Mouse (Mus musculus) spleen, adult 2 months (tissue): ENCODE results near the gene Evi5l. TPM values are rescaled to one million over a fixed set of nuclear protein-coding genes. Genes with fewer than 3 reads are reported as not detected.

Experiments used
- DNase-seq, 2 experiments: peaks; one replicate each; pipeline versions ENCODE4 v3.0.0 to v3.0.0-alpha.2; 2012 to 2021; ENCODE audit warnings: low spot score in 2 of 2, low read depth in 1 of 2
- H3K27ac ChIP-seq: fragments of 200-500 bp; 2 replicates; pipeline ENCODE4 v1.5.1; 2012; ENCODE audit warnings: low read length, inconsistent platforms; ENCODE audit not compliant: insufficient read depth
- H3K27me3 ChIP-seq: fragments of 200-500 bp; 2 replicates; pipeline ENCODE4 v1.6.1; 2012; ENCODE audit warnings: mild to moderate bottlenecking, moderate library complexity, low read length, inconsistent platforms; ENCODE audit not compliant: control insufficient read depth, insufficient read depth
- H3K36me3 ChIP-seq: fragments of 200-500 bp; 2 replicates; pipeline ENCODE4 v1.6.1; 2012; ENCODE audit warnings: mild to moderate bottlenecking, low read length, inconsistent platforms; ENCODE audit not compliant: control insufficient read depth, insufficient read depth
- H3K4me1 ChIP-seq: fragments of 200-500 bp; 2 replicates; pipeline ENCODE4 v1.6.1; 2011; ENCODE audit warnings: inconsistent platforms; ENCODE audit not compliant: control insufficient read depth, insufficient read depth, insufficient read length
- H3K4me3 ChIP-seq: fragments of 200-500 bp; 2 replicates; pipeline ENCODE4 v1.5.1; 2011; ENCODE audit warnings: mild to moderate bottlenecking, inconsistent platforms; ENCODE audit not compliant: insufficient read depth, insufficient read length; ENCODE audit errors: extremely low read depth
- CTCF ChIP-seq: fragments of 200-500 bp; IDR thresholded peaks from 2 replicates; pipeline ENCODE4 v1.5.1; 2011; ENCODE audit warnings: mild to moderate bottlenecking, inconsistent platforms; ENCODE audit not compliant: insufficient read depth, insufficient read length, insufficient replicate concordance; ENCODE audit errors: extremely low read depth
- POLR2A ChIP-seq: fragments of 200-500 bp; IDR thresholded peaks from 2 replicates; pipeline ENCODE4 v1.6.1; 2011; ENCODE audit warnings: low read depth, low read length, inconsistent platforms
- WGBS: fragments of 180-500 bp; shearing (Covaris S2); methylation state at CpG from one replicate; pipeline ENCODE4 v1.1.7; 2018; 5-methylcytosine and 5-hydroxymethylcytosine counted together
- polyA plus RNA-seq: library from polyadenylated mRNA; depleted of rRNA; stranded (reverse); fragments of >200 nt; gene quantifications from 2 replicates; pipeline ENCODE4 v1.2.3, GENCODE M21; 2012

Evi5l gene
- polyA plus RNA-seq, 1 experiment = 12.9 TPM

DNA sequence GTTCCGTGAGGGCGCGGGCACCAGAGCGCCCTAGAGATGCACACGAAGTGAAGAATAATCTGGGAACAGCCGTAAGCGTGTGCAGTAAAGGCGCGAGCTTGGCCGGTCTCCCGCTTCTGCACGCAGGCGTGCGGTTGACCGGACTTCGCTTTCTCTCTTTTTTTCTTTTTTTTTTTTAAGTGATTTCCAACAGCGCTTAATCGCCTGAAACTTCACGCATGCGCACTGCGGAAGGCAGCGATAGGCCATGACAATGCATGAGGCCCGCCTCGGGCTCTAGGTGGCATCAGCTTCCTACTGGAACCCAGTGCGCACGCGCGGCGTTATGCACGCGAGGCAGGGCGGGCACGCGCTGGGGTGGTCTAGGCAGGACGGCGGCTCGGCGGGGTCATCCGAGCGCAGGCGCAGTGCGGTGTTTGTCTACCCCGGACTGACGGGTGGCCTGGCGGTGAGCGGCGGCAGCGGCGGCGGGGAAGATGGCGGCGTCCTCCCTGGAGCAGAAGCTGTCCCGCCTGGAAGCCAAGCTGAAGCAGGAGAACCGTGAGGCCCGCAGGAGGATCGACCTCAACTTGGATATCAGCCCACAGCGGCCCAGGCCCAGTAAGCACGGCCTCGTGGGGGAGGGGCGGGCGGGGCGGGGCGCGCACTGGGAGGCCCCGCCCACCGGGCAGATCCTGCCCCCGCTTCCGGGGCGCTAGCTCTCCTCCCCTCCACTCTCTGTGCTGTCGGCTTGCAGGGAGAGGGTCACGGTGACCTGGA is 72.2 kb downstream of the Evi5l start, which contains the start of the genes Map2k7 and Gm49320:
TSS of gene Map2k7 (plus strand) at position 307 of the 759 bp plus-strand sequence.
TSS of gene Gm49320 (plus strand) at position 432 of the 759 bp plus-strand sequence.
- DNase-seq = peak; percentile 98 to 99
- Histone ChIP-seq H3K4me1 (peaks cover 6% of the 10 kb centered on the region; the same call in 1 of the 2 replicates), H3K27ac (peak within 1 kb of the TSS; percentile 94), H3K27me3 (no peaks in the 10 kb centered on the region), H3K4me3 (peak within 1 kb of the TSS; percentile 92), H3K36me3 (peaks cover 7% of the 10 kb centered on the region)
- TF ChIP-seq CTCF (peak; percentile 38; the same call in 1 of the 2 replicates), POLR2A (peak; percentile 50)
- under 1% methylated on average over 70 of the region's 71 CpGs for WGBS

DNA sequence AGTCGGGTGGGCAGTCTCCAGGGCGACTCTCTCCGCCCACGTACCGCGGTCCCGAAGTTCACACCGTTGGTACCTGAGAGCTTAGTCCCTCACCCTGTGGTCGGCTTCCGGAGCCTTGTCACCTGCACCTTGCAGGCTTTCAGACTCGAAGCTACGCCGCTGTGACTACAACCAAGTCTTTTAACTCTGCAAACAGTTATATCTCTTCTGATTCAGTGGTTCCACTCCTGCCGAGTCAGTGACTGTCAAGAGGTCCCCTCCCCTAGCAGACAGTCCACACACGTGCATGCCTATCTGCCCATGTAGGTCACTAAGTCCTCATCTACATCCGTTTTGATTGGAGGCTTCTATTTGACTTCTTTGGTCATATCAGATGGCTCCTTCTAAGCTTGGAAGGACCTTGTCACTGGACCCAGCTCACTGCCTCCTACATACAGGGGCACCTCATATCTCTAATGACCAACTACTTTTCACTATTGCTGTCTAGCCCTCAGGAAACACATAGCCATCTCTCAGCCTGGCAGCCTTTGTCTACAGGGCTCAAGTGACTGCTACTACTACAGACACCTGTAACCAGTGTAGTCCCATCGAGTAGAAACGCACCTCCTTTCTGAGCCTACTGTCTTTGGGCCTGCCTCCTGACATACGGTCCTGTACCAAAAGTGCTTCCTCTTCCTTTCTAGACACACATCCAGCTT is 73.0 kb downstream of the Evi5l start:
- TF ChIP-seq POLR2A (no peak), CTCF (no peak)
- 6% methylated on average over 19 of the region's 19 CpGs for WGBS
- Histone ChIP-seq H3K27me3 (no peaks in the 10 kb centered on the region), H3K4me1 (peaks cover 6% of the 10 kb centered on the region; the same call in 1 of the 2 replicates), H3K4me3 (peak overlapping the region; percentile 92), H3K36me3 (peaks cover 14% of the 10 kb centered on the region), H3K27ac (peak overlapping the region; percentile 94)
- no peak for DNase-seq

DNA sequence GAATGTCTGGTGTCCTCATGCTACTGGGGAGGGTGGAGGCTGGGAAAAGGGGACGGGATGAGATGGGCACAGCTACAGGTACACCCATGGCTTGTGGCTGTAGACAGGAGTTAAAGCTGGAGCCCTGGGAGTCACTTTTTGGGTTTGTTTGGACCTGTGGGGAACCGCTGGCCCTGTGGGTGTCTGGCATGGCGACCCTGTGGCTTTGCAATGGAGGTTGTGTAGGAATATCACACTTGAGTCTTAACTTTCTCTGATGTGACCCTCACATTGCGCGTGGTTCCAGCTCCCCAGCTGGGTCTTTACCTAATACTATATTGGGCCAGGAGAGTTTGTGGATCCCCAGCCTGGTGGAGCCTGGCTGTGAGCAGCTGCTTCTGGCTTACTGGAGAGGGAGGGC is 78.7 kb downstream of the Evi5l start:
- TF ChIP-seq CTCF (no peak), POLR2A (no peak)
- 95% methylated on average over 5 of the region's 5 CpGs for WGBS
- no peak for DNase-seq

DNA sequence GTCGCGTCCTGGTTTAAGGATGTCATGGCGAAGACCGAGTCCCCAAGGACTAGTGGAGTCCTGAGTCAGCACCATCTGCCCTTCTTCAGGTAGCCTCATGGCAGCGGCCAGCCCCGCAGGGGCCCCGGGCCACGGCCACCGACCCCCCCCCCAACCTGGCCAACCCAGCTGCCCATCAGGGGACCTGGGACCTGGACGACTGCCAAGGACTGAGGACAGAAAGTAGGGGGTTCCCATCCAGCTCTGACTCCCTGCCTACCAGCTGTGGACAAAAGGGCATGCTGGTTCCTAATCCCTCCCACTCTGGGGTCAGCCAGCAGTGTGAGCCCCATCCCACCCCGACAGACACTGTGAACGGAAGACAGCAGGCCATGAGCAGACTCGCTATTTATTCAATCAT is 79.4 kb downstream of the Evi5l start:
- WGBS = 85% methylated on average over 13 of the region's 13 CpGs
- Histone ChIP-seq H3K27me3 (no peaks in the 10 kb centered on the region), H3K4me3 (no peak overlapping the region), H3K4me1 (no peaks in the 10 kb centered on the region), H3K27ac (no peak overlapping the region), H3K36me3 (peaks cover 35% of the 10 kb centered on the region)
- DNase-seq = no peak
- no peak for TF ChIP-seq POLR2A
- no peak for TF ChIP-seq CTCF

More for the DNA sequence above, 78.7 kb downstream of the Evi5l start:
- H3K27ac ChIP-seq = no peak overlapping the region
- peaks cover under 1% of the 10 kb centered on the region; the same call in 1 of the 2 replicates for H3K4me1 ChIP-seq
- no peaks in the 10 kb centered on the region for H3K27me3 ChIP-seq
- no peak overlapping the region for H3K4me3 ChIP-seq
- peaks cover 35% of the 10 kb centered on the region for H3K36me3 ChIP-seq

DNA sequence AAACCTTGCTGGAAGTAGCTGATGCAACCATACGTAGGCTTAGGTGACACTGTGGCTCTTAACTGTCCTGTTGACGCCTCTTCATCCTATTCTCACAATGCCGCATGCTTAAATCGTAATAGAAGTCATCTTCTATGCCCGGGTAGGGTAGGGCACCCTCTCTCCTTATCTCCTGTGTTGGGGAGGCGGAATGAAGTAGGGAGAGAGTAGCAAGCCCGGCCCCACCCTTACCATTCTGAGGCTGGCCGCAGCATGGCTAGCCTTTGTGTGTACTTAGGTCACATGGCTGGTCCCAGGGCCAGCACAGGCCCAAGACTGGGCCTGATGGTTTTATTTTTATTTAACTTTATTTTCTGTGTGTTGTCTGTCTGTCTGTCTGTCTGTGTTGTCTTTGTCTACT is 80.9 kb downstream of the Evi5l start:
- peaks cover 35% of the 10 kb centered on the region for H3K36me3 ChIP-seq
- no peak overlapping the region for H3K4me3 ChIP-seq
- no peaks in the 10 kb centered on the region for H3K4me1 ChIP-seq
- no peak overlapping the region for H3K27ac ChIP-seq
- no peaks in the 10 kb centered on the region for H3K27me3 ChIP-seq
- 85% methylated on average over 8 of the region's 8 CpGs for WGBS
- TF ChIP-seq POLR2A (no peak), CTCF (no peak)
- no peak for DNase-seq

DNA sequence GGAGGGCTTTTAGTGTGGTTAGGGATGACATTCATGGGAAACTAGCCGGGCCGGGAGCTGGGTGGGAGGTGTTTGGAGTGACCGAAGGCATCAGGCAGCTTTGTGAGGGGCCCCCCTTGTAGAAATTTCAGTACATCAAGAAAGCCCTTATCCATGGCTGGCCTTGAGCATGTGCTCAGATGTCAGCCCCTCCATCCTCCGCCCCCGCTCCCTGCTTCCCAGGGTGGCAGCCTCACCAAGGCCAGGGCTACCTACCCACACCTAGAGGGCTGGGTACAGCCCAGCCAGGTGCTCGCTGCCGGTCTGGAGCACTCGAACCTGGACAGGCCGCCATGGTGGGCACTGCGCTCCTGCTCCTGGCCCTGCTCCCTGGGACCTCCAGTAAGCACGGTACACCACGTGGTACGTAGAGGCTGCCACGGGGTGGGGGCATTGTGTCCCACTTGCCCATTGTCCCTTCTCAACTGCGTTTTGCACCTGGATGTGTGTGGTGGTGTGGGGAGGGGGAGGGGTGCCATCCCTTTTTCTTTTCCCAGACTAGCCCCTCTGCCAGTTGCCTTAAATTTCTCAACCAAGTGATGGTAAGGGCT is 81.7 kb downstream of the Evi5l start, which contains the start of gene Tgfbr3l:
TSS of gene Tgfbr3l (plus strand) at position 264 of the 590 bp plus-strand sequence.
- H3K4me1 ChIP-seq = peaks cover 2% of the 10 kb centered on the region; the same call in 1 of the 2 replicates
- H3K36me3 ChIP-seq = peaks cover 33% of the 10 kb centered on the region
- TF ChIP-seq CTCF (no peak), POLR2A (no peak)
- no peak within 1 kb of the TSS for H3K4me3 ChIP-seq
- 92% methylated on average over 15 of the region's 15 CpGs for WGBS
- DNase-seq = no peak
- no peak within 1 kb of the TSS for H3K27ac ChIP-seq
- no peaks in the 10 kb centered on the region for H3K27me3 ChIP-seq

DNA sequence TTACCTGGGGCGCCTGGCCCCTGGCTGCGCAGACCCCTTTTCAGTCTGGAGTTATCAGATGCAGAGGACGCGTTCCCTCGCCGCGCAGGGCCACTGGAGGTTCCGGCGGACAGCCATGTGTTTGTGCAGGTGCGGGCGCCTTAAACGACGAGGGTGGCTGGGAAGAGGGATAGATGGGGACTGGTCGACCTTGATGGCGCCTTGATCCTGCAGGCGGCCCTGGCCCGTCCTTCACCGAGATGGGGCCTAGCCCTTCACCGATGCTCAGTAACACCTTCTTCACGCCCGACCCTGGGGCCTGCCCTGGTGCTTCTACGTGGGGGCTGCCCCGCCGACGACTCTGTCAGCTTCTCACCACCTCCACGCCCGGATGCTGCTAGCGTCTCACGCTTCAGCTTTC is 82.8 kb downstream of the Evi5l start:
- no peak overlapping the region for H3K4me3 ChIP-seq
- no peak for DNase-seq
- H3K36me3 ChIP-seq = peaks cover 22% of the 10 kb centered on the region
- peaks cover 4% of the 10 kb centered on the region; the same call in 1 of the 2 replicates for H3K4me1 ChIP-seq
- no peaks in the 10 kb centered on the region for H3K27me3 ChIP-seq
- no peak overlapping the region for H3K27ac ChIP-seq
- 88% methylated on average over 29 of the region's 29 CpGs for WGBS
- no peak for TF ChIP-seq CTCF
- no peak for TF ChIP-seq POLR2A
